Mouse (Mus musculus) small intestine, adult 2 months (tissue): ENCODE results near the gene Tmem86a. TPM values are rescaled to one million over a fixed set of nuclear protein-coding genes. Genes with fewer than 3 reads are reported as not detected.

Experiments used
- H3K27ac ChIP-seq: fragments of 200-500 bp; 2 replicates; pipeline ENCODE4 v1.5.1; 2012; ENCODE audit warnings: low read depth, low read length, control low read depth, inconsistent platforms; ENCODE audit not compliant: insufficient read depth
- H3K27me3 ChIP-seq: fragments of 200-500 bp; 2 replicates; pipeline ENCODE4 v1.6.1; 2012; ENCODE audit warnings: mild to moderate bottlenecking, moderate library complexity, low read length, inconsistent platforms; ENCODE audit not compliant: control insufficient read depth, insufficient read depth
- H3K36me3 ChIP-seq: fragments of 200-500 bp; 2 replicates; pipeline ENCODE4 v1.6.1; 2012; ENCODE audit warnings: mild to moderate bottlenecking, low read length, control low read depth, inconsistent platforms; ENCODE audit not compliant: control insufficient read depth, insufficient read depth
- H3K4me1 ChIP-seq: fragments of 200-500 bp; 2 replicates; pipeline ENCODE4 v1.6.1; 2012; ENCODE audit warnings: low read length, inconsistent platforms, mixed read lengths; ENCODE audit not compliant: control insufficient read depth, insufficient read depth, insufficient read length
- H3K4me3 ChIP-seq: fragments of 200-500 bp; 2 replicates; pipeline ENCODE4 v1.5.1; 2012; ENCODE audit warnings: low read depth, mild to moderate bottlenecking, control low read depth, inconsistent platforms, low read length, moderate library complexity
- CTCF ChIP-seq: fragments of 200-500 bp; IDR thresholded peaks from 2 replicates; pipeline ENCODE4 v1.5.1; 2012; ENCODE audit warnings: low read depth, mild to moderate bottlenecking, control low read depth, inconsistent platforms, low read length, moderate library complexity, mixed read lengths; ENCODE audit not compliant: insufficient replicate concordance, insufficient read length; ENCODE audit errors: extremely low read depth
- POLR2A ChIP-seq: fragments of 200-500 bp; IDR thresholded peaks from 2 replicates; pipeline ENCODE4 v1.6.1; 2012; ENCODE audit warnings: low read depth, mild to moderate bottlenecking, control low read depth, inconsistent platforms, low read length, moderate library complexity
- WGBS: fragments of 180-500 bp; shearing (Covaris S2); methylation state at CpG from one replicate; pipeline ENCODE4 v1.1.7; 2018; 5-methylcytosine and 5-hydroxymethylcytosine counted together
- polyA plus RNA-seq: library from polyadenylated mRNA; depleted of rRNA; stranded (reverse); fragments of >200 nt; gene quantifications from 2 replicates; pipeline ENCODE4 v1.2.3, GENCODE M21; 2012

Gene Tmem86a
- polyA plus RNA-seq, 1 experiment: 385 TPM

- Histone ChIP-seq H3K27me3 (no peaks in the 10 kb centered on the region), H3K36me3 (no peaks in the 10 kb centered on the region), H3K4me3 (peak within 1 kb of the TSS; percentile 76), H3K4me1 (peaks cover 10% of the 10 kb centered on the region; the same call in 1 of the 2 replicates), H3K27ac (peak within 1 kb of the TSS; percentile 87)
- WGBS: under 1% methylated on average over 57 of the region's 57 CpGs
- TF ChIP-seq POLR2A: peak; percentile 69
- TF ChIP-seq CTCF: no peak
Measured at GRCm38 (mm10) chr7:47008168-47008993, 42.0 kb upstream of the Tmem86a start, which contains the start of gene Spty2d1. Gene Spty2d1, minus strand, starts transcription at chr7:47008411.

- Histone ChIP-seq H3K4me1 (peaks cover 20% of the 10 kb centered on the region; the same call in 1 of the 2 replicates), H3K27ac (peak overlapping the region; percentile 46), H3K27me3 (no peaks in the 10 kb centered on the region), H3K36me3 (no peaks in the 10 kb centered on the region), H3K4me3 (no peak overlapping the region)
- TF ChIP-seq CTCF (no peak), POLR2A (no peak)
- 35% methylated on average over 9 of the region's 9 CpGs for WGBS
Measured at GRCm38 (mm10) chr7:47013131-47013767, 37.2 kb upstream of the Tmem86a start.

- H3K36me3 ChIP-seq: no peaks in the 10 kb centered on the region
- peaks cover 13% of the 10 kb centered on the region; the same call in 1 of the 2 replicates for H3K4me1 ChIP-seq
- H3K4me3 ChIP-seq: no peak overlapping the region
- 43% methylated on average over 10 of the region's 11 CpGs for WGBS
- peak overlapping the region; percentile 42; the same call in 1 of the 2 replicates for H3K27ac ChIP-seq
- H3K27me3 ChIP-seq: no peaks in the 10 kb centered on the region
- no peak for TF ChIP-seq CTCF
- TF ChIP-seq POLR2A: no peak
Measured at GRCm38 (mm10) chr7:47014564-47015389, 35.6 kb upstream of the Tmem86a start.

- Histone ChIP-seq H3K27me3 (no peaks in the 10 kb centered on the region), H3K36me3 (no peaks in the 10 kb centered on the region), H3K27ac (peak overlapping the region; percentile 42; the same call in 1 of the 2 replicates), H3K4me1 (peaks cover 13% of the 10 kb centered on the region; the same call in 1 of the 2 replicates), H3K4me3 (peak overlapping the region; percentile 33)
- TF ChIP-seq CTCF: peak; percentile 67; the same call in 1 of the 2 replicates
- TF ChIP-seq POLR2A: no peak
- WGBS: 5% methylated on average over 6 of the region's 6 CpGs
Measured at GRCm38 (mm10) chr7:47015390-47016065, 34.9 kb upstream of the Tmem86a start.

GRCm38 (mm10) chr7:47016602-47017001, 33.8 kb upstream of the Tmem86a start:
- TF ChIP-seq POLR2A (no peak), CTCF (no peak)
- no peak overlapping the region for H3K4me3 ChIP-seq
- no peak overlapping the region for H3K27ac ChIP-seq
- no peaks in the 10 kb centered on the region for H3K36me3 ChIP-seq
- no peaks in the 10 kb centered on the region for H3K27me3 ChIP-seq
- 72% methylated on average over 3 of the region's 3 CpGs for WGBS
- H3K4me1 ChIP-seq: peaks cover 13% of the 10 kb centered on the region; the same call in 1 of the 2 replicates

GRCm38 (mm10) chr7:47017146-47017545, 33.3 kb upstream of the Tmem86a start:
- H3K4me3 ChIP-seq: no peak overlapping the region
- no peak for TF ChIP-seq CTCF
- no peak for TF ChIP-seq POLR2A
- no peaks in the 10 kb centered on the region for H3K36me3 ChIP-seq
- H3K4me1 ChIP-seq: peaks cover 13% of the 10 kb centered on the region; the same call in 1 of the 2 replicates
- H3K27me3 ChIP-seq: no peaks in the 10 kb centered on the region
- 73% methylated on average over 7 of the region's 7 CpGs for WGBS
- no peak overlapping the region for H3K27ac ChIP-seq
